Mouse (Mus musculus) liver, embryonic 15.5 days (tissue): Measurements from ENCODE around the gene Commd7. TPM values are rescaled to one million over a fixed set of nuclear protein-coding genes. Genes with fewer than 3 reads are reported as not detected.
A peak's percentile ranks its signal among the peaks of the same experiment; 100 is the strongest.

Source experiments
- ATAC-seq: fragments of 200-750 bp; cut with Nextera tagmentation; 2 replicates; pipeline ENCODE4 v1.8.0; 2017; ENCODE audit warnings: moderate number of reproducible peaks, mild to moderate bottlenecking, moderate library complexity; ENCODE audit not compliant: insufficient read depth
- H3K27ac ChIP-seq: fragments of 300-500 bp; sonication (generic); replicated peaks from 2 replicates; pipeline ENCODE4 v1.5.1; 2015; ENCODE audit warnings: mild to moderate bottlenecking, inconsistent platforms
- H3K27me3 ChIP-seq: fragments of 300-500 bp; sonication (generic); 2 replicates; pipeline ENCODE4 v1.6.1; 2015; ENCODE audit warnings: mild to moderate bottlenecking, inconsistent platforms
- H3K36me3 ChIP-seq: fragments of 300-500 bp; sonication (generic); replicated peaks from 2 replicates; pipeline ENCODE4 v1.6.1; 2015; ENCODE audit warnings: moderate library complexity, mild to moderate bottlenecking, inconsistent platforms
- H3K4me1 ChIP-seq: fragments of 300-500 bp; sonication (generic); replicated peaks from 2 replicates; pipeline ENCODE4 v1.6.1; 2015; ENCODE audit warnings: inconsistent platforms
- H3K4me2 ChIP-seq: fragments of 300-500 bp; sonication (generic); 2 replicates; pipeline ENCODE4 v1.6.1; 2015; ENCODE audit warnings: moderate library complexity, mild to moderate bottlenecking, inconsistent platforms
- H3K4me3 ChIP-seq: fragments of 300-500 bp; sonication (generic); replicated peaks from 2 replicates; pipeline ENCODE4 v1.5.1; 2015; ENCODE audit warnings: mild to moderate bottlenecking, inconsistent platforms
- H3K9ac ChIP-seq: fragments of 300-500 bp; sonication (generic); 2 replicates; pipeline ENCODE4 v1.6.1; 2015; ENCODE audit warnings: moderate library complexity, mild to moderate bottlenecking, inconsistent platforms
- H3K9me3 ChIP-seq: fragments of 300-500 bp; sonication (generic); replicated peaks from 2 replicates; pipeline ENCODE4 v1.6.1; 2016; ENCODE audit warnings: inconsistent platforms
- WGBS: fragments of 180-500 bp; shearing (Covaris S2); methylation state at CpG from one replicate; pipeline ENCODE4 v1.1.7; 2015; ENCODE audit warnings: mixed read lengths; ENCODE audit not compliant: insufficient replicate concordance; 5-methylcytosine and 5-hydroxymethylcytosine counted together
- polyA plus RNA-seq: library from polyadenylated mRNA; unstranded; fragments of >200 nt; fragmentation: Nextera tagmentation; extraction: Ambion mirVana; gene quantifications from 2 replicates; pipeline ENCODE4 v1.2.1, GENCODE M21; 2015

Commd7 gene
- polyA plus RNA-seq, 1 experiment from 2014 or later, result 28.2 TPM

- H3K4me1 ChIP-seq, result peaks cover 61% of the 10 kb centered on the region
- peak overlapping the region; percentile 71 for H3K4me2 ChIP-seq
Observed at GRCm38 (mm10) chr2:153585981-153586380, 46.6 kb downstream of the Commd7 start.

GRCm38 (mm10) chr2:153584396-153584795, 48.2 kb downstream of the Commd7 start:
- Histone ChIP-seq H3K4me1 (peaks cover 72% of the 10 kb centered on the region), H3K9ac (no peak overlapping the region), H3K4me2 (0 out of 2 replicates have a peak overlapping the region, but pooled peaks have one; percentile 73), H3K4me3 (no peak overlapping the region), H3K9me3 (no peaks in the 10 kb centered on the region), H3K27ac (peak overlapping the region; percentile 74), H3K36me3 (no peaks in the 10 kb centered on the region), H3K27me3 (no peaks in the 10 kb centered on the region)
- no peak for ATAC-seq
- 76% methylated on average over 4 of the region's 4 CpGs for WGBS

More at GRCm38 (mm10) chr2:153585981-153586380, 46.6 kb downstream of the Commd7 start:
- Histone ChIP-seq H3K27ac (peak overlapping the region; percentile 53), H3K9ac (peak overlapping the region; percentile 39; the same call in 1 of the 2 replicates), H3K36me3 (no peaks in the 10 kb centered on the region), H3K9me3 (no peaks in the 10 kb centered on the region), H3K27me3 (no peaks in the 10 kb centered on the region), H3K4me3 (no peak overlapping the region; the same call in 1 of the 2 replicates)
- 39% methylated on average over 6 of the region's 6 CpGs for WGBS
- no peak for ATAC-seq

DNA sequence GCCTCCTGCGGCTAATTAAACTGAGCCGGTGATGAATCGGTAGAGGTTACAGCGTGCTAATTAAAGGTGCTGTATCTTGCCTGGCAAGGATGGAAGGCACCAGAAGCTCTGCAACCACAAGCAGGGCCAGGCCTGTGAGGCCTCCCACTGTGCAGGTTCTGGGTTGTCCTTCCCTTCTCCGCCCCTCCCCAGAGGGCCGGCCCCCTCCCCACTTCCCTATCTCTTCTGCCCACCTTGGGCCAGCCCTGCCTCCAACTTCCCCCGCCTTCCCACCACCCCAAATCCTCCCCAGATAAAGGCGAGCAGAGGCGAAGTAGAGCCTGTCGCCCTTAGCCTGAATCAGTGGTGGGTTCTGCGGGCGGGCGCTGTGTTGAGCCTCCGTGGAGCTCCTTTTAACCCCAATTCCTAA, 48.9 kb downstream of the Commd7 start:
- peak; percentile 80 for ATAC-seq
- H3K4me2 ChIP-seq, result peak overlapping the region; percentile 73
- H3K27me3 ChIP-seq, result no peaks in the 10 kb centered on the region
- peaks cover 78% of the 10 kb centered on the region for H3K4me1 ChIP-seq
- H3K9me3 ChIP-seq, result no peaks in the 10 kb centered on the region
- no peaks in the 10 kb centered on the region for H3K36me3 ChIP-seq
- H3K9ac ChIP-seq, result peak overlapping the region; percentile 25; the same call in 1 of the 2 replicates
- 16% methylated on average over 14 of the region's 14 CpGs for WGBS
- H3K27ac ChIP-seq, result peak overlapping the region; percentile 74
- peak overlapping the region; percentile 36 for H3K4me3 ChIP-seq

DNA sequence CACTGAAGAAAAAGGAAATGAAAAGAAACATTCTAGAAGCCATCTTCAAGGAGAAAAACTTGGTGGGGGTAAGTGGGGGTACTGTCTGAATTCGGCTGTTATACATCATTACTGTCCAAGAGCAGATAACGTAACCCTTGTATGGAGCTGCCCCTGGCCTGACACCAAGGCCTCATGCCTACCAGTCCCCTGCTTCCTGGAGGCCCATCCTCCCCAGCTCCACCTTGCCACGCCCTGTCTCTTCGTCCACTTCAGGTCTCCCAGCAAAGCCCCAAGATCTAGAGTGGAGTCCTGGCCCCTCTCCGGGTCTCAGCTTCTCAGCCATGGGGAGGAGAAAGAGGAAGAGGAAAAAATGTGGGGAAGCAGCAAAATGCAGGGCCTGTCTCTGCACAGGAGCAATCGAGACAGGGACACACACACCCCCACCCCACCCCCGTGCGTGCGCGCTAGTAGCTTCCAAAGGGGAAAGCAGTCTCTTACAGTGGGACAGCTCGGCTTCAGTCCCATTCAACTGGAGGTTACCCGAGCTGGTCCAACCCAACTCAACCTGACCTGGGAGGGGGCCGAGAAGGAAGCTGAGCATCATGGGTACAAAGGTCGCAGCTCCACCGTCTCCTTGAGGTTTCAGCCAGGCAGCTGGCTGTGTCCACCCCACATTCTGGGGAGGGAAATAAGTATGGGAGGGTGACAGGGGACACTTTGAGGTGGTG, 49.5 kb downstream of the Commd7 start:
- Histone ChIP-seq H3K27me3 (no peaks in the 10 kb centered on the region), H3K27ac (peak overlapping the region; percentile 74), H3K9ac (peak overlapping the region; percentile 25; the same call in 1 of the 2 replicates), H3K9me3 (no peaks in the 10 kb centered on the region), H3K4me3 (peak overlapping the region; percentile 36), H3K36me3 (no peaks in the 10 kb centered on the region), H3K4me1 (peaks cover 79% of the 10 kb centered on the region), H3K4me2 (peak overlapping the region; percentile 73)
- 8% methylated on average over 15 of the region's 15 CpGs for WGBS
- peak; percentile 47 for ATAC-seq

DNA sequence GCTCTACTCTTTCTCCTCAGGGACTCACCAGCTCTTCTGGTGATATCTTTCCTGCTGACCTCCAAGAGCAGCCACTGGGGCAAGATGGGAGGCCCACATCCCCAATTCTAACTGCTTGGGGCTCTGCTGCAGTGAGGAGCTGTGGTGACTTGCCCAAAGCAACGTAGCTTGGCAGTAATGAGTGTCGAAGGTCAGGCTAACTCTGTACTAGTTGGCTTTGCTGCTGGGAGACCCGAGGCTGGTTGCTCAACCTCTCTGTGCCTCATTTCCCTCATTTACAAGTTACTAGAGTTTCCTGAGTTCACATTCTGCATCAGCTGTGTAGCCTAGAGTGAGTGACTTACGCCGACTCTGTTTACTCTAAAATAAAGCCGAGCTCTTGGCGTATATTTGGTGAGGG, 51.2 kb downstream of the Commd7 start:
- H3K9me3 ChIP-seq, result no peaks in the 10 kb centered on the region
- H3K36me3 ChIP-seq, result no peaks in the 10 kb centered on the region
- H3K4me3 ChIP-seq, result no peak overlapping the region
- no peak for ATAC-seq
- H3K4me2 ChIP-seq, result no peak overlapping the region
- H3K9ac ChIP-seq, result no peak overlapping the region; the same call in 1 of the 2 replicates
- WGBS, result 66% methylated on average over 7 of the region's 7 CpGs
- no peaks in the 10 kb centered on the region for H3K27me3 ChIP-seq
- peaks cover 90% of the 10 kb centered on the region for H3K4me1 ChIP-seq
- H3K27ac ChIP-seq, result peak overlapping the region; percentile 38; the same call in 1 of the 2 replicates

DNA sequence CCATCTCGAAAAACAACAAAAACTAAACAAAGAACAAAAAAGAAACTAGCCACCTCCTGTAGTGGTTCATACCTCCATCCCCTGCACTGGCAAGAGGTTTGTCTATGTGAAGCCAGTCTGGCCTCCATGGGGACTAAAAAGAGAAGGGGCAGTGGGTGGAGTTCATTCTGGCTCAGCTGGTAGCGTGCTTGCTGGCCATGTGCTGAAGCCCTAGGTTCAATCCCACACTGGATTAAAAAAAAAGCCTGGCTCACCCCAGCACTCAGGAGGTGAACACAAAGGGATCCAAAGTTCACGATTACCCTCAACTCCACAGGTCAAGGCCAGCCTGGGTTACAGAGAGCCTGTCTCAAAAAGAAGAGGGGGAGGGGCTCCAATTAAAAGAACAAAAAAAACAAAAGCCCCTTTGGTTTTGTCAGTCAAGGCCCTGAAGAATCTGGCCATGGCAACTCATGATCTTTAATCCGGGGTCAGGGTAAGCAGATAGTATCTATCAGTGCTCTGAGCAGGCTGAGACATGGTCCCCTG, 52.1 kb downstream of the Commd7 start:
- peaks cover 90% of the 10 kb centered on the region for H3K4me1 ChIP-seq
- no peaks in the 10 kb centered on the region for H3K9me3 ChIP-seq
- no peaks in the 10 kb centered on the region for H3K36me3 ChIP-seq
- WGBS, result 53% methylated on average over 4 of the region's 4 CpGs
- H3K27me3 ChIP-seq, result no peaks in the 10 kb centered on the region
- ATAC-seq, result no peak
- no peak overlapping the region for H3K4me3 ChIP-seq
- H3K27ac ChIP-seq, result no peak overlapping the region; the same call in 1 of the 2 replicates
- H3K4me2 ChIP-seq, result no peak overlapping the region
- no peak overlapping the region for H3K9ac ChIP-seq

GRCm38 (mm10) chr2:153580042-153580441, 52.5 kb downstream of the Commd7 start:
- Histone ChIP-seq H3K36me3 (no peaks in the 10 kb centered on the region), H3K27ac (no peak overlapping the region; the same call in 1 of the 2 replicates), H3K4me1 (peaks cover 90% of the 10 kb centered on the region), H3K27me3 (no peaks in the 10 kb centered on the region), H3K4me2 (no peak overlapping the region), H3K4me3 (no peak overlapping the region), H3K9me3 (no peaks in the 10 kb centered on the region), H3K9ac (no peak overlapping the region)
- WGBS, result 79% methylated on average over 3 of the region's 3 CpGs
- no peak for ATAC-seq

DNA sequence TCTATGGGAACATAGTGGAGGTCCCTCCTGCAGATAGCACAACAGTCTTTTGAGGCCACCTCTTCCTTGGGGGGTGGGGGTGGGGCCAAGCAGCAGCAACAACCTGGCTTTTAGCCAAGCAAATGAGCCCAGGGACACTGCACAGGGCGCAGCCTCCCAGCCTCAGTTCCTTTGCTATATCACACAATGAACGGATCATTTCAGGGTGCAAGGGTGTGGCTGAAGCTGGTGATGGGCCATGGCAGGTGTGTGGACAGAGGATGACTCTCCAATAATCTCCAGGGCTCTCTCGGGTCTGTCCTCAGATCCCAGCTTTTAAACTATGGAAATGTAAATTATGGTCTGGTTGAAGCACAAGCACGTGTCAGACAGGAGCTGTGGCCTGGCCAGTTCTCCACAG, 55.5 kb downstream of the Commd7 start:
- H3K4me2 ChIP-seq, result no peak overlapping the region
- ATAC-seq, result peak; percentile 71
- H3K4me3 ChIP-seq, result no peak overlapping the region
- H3K9me3 ChIP-seq, result no peaks in the 10 kb centered on the region
- H3K27ac ChIP-seq, result peak overlapping the region; percentile 45
- no peak overlapping the region for H3K9ac ChIP-seq
- peaks cover 86% of the 10 kb centered on the region for H3K4me1 ChIP-seq
- WGBS, result 15% methylated on average over 4 of the region's 4 CpGs
- H3K36me3 ChIP-seq, result no peaks in the 10 kb centered on the region
- H3K27me3 ChIP-seq, result no peaks in the 10 kb centered on the region

- peak overlapping the region; percentile 61 for H3K27ac ChIP-seq
- WGBS, result 14% methylated on average over 3 of the region's 3 CpGs
- H3K4me1 ChIP-seq, result peaks cover 76% of the 10 kb centered on the region
- no peaks in the 10 kb centered on the region for H3K36me3 ChIP-seq
- H3K27me3 ChIP-seq, result no peaks in the 10 kb centered on the region
- no peak overlapping the region for H3K4me2 ChIP-seq
- no peaks in the 10 kb centered on the region for H3K9me3 ChIP-seq
- no peak overlapping the region for H3K4me3 ChIP-seq
- H3K9ac ChIP-seq, result no peak overlapping the region
- peak; percentile 50 for ATAC-seq
Observed at GRCm38 (mm10) chr2:153576150-153576549, 56.4 kb downstream of the Commd7 start.

GRCm38 (mm10) chr2:153575554-153575953, 57.0 kb downstream of the Commd7 start:
- Histone ChIP-seq H3K9me3 (no peaks in the 10 kb centered on the region), H3K27ac (peak overlapping the region; percentile 61), H3K27me3 (no peaks in the 10 kb centered on the region), H3K4me2 (no peak overlapping the region), H3K4me1 (peaks cover 70% of the 10 kb centered on the region), H3K9ac (no peak overlapping the region), H3K36me3 (no peaks in the 10 kb centered on the region), H3K4me3 (no peak overlapping the region)
- 51% methylated on average over 6 of the region's 6 CpGs for WGBS
- ATAC-seq, result no peak

DNA sequence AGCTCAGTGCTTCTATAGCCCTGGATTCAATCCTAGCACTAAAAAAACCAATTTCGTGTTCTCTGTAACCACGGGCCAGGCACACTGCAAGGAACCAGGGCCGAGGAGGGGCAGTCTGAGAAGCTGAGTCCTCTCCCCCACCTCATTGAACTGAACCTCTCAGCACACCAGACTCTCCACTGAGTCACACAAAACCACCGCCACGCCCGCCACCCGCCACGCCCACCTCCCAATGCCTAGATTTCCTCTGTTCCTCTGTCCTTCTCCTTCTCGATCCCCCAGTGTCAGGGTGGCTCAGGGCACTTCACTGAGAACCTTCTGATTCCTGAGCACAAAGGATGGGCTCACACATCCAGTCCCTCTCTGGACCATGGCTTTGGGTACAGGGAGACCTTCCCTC, 59.5 kb downstream of the Commd7 start:
- WGBS, result 42% methylated on average over 9 of the region's 9 CpGs
- H3K27ac ChIP-seq, result no peak overlapping the region
- H3K27me3 ChIP-seq, result no peaks in the 10 kb centered on the region
- H3K9ac ChIP-seq, result no peak overlapping the region
- no peak for ATAC-seq
- H3K9me3 ChIP-seq, result no peaks in the 10 kb centered on the region
- no peak overlapping the region for H3K4me2 ChIP-seq
- no peaks in the 10 kb centered on the region for H3K36me3 ChIP-seq
- H3K4me3 ChIP-seq, result no peak overlapping the region
- H3K4me1 ChIP-seq, result peaks cover 77% of the 10 kb centered on the region
